Mouse (Mus musculus): Measurements from ENCODE around the gene Dag1. TPM values are rescaled to one million over a fixed set of nuclear protein-coding genes. Genes with fewer than 3 reads are reported as not detected.

Gene Dag1
- polyA plus RNA-seq, 1 experiment from 2014 or later: 136 TPM

- no peak for ATAC-seq (ENCODE audit: extremely low read depth, insufficient number of reproducible peaks, low FRiP score, low TSS enrichment)
- Histone ChIP-seq H3K4me2 (no peak overlapping the region), H3K36me3 (no peaks in the 10 kb centered on the region), H3K27me3 (replicated peaks) (peaks cover 2% of the 10 kb centered on the region; the same call in 1 of the 2 replicates), H3K9ac (no peak overlapping the region), H3K27ac (replicated peaks) (no peak overlapping the region), H3K9me3 (no peaks in the 10 kb centered on the region), H3K4me1 (no peaks in the 10 kb centered on the region; the same call in 1 of the 2 replicates), H3K4me3 (no peak overlapping the region)
- WGBS: 50% methylated on average over 5 of the region's 5 CpGs
Observed at GRCm38 (mm10) chr9:108178391-108178790, 85.4 kb downstream of the Dag1 start.

- no peak overlapping the region for H3K9ac ChIP-seq
- H3K4me3 ChIP-seq: no peak overlapping the region
- no peaks in the 10 kb centered on the region; the same call in 1 of the 2 replicates for H3K27me3 ChIP-seq (replicated peaks)
- 66% methylated on average over 19 of the region's 19 CpGs for WGBS
- no peak for ATAC-seq (ENCODE audit: extremely low read depth, insufficient number of reproducible peaks, low FRiP score, low TSS enrichment)
- no peak overlapping the region for H3K4me2 ChIP-seq
- H3K36me3 ChIP-seq: no peaks in the 10 kb centered on the region
- no peak overlapping the region for H3K27ac ChIP-seq (replicated peaks)
- no peaks in the 10 kb centered on the region for H3K4me1 ChIP-seq
- no peaks in the 10 kb centered on the region for H3K9me3 ChIP-seq
Observed at GRCm38 (mm10) chr9:108175116-108175838, 88.5 kb downstream of the Dag1 start.

- no peaks in the 10 kb centered on the region for H3K4me1 ChIP-seq
- no peak for ATAC-seq (ENCODE audit: extremely low read depth, insufficient number of reproducible peaks, low FRiP score, low TSS enrichment)
- 71% methylated on average over 5 of the region's 5 CpGs for WGBS
- H3K27ac ChIP-seq (replicated peaks): no peak overlapping the region
- H3K9ac ChIP-seq: no peak overlapping the region
- no peak overlapping the region for H3K4me2 ChIP-seq
- H3K27me3 ChIP-seq (replicated peaks): no peaks in the 10 kb centered on the region
- no peaks in the 10 kb centered on the region for H3K9me3 ChIP-seq
- H3K36me3 ChIP-seq: no peaks in the 10 kb centered on the region
- H3K4me3 ChIP-seq: no peak overlapping the region
Observed at GRCm38 (mm10) chr9:108172777-108173350, 90.9 kb downstream of the Dag1 start.

GRCm38 (mm10) chr9:108169751-108170150 lies 94.0 kb downstream of the Dag1 start:
- Histone ChIP-seq H3K4me2 (no peak overlapping the region), H3K9me3 (no peaks in the 10 kb centered on the region), H3K27me3 (replicated peaks) (no peaks in the 10 kb centered on the region), H3K9ac (no peak overlapping the region), H3K4me1 (no peaks in the 10 kb centered on the region), H3K4me3 (no peak overlapping the region), H3K27ac (replicated peaks) (no peak overlapping the region), H3K36me3 (no peaks in the 10 kb centered on the region)
- WGBS: 77% methylated on average over 10 of the region's 10 CpGs
- no peak for ATAC-seq (ENCODE audit: extremely low read depth, insufficient number of reproducible peaks, low FRiP score, low TSS enrichment)

GRCm38 (mm10) chr9:108165143-108165542 lies 98.6 kb downstream of the Dag1 start:
- no peaks in the 10 kb centered on the region for H3K4me1 ChIP-seq
- no peaks in the 10 kb centered on the region for H3K9me3 ChIP-seq
- no peak for ATAC-seq (ENCODE audit: extremely low read depth, insufficient number of reproducible peaks, low FRiP score, low TSS enrichment)
- H3K9ac ChIP-seq: no peak overlapping the region
- H3K4me3 ChIP-seq: no peak overlapping the region
- H3K4me2 ChIP-seq: no peak overlapping the region
- no peaks in the 10 kb centered on the region for H3K36me3 ChIP-seq
- peaks cover 4% of the 10 kb centered on the region; the same call in 1 of the 2 replicates for H3K27me3 ChIP-seq (replicated peaks)
- H3K27ac ChIP-seq (replicated peaks): no peak overlapping the region
- WGBS: 18% methylated on average over 8 of the region's 8 CpGs

- H3K4me2 ChIP-seq: no peak overlapping the region
- no peaks in the 10 kb centered on the region for H3K36me3 ChIP-seq
- no peak overlapping the region for H3K9ac ChIP-seq
- H3K27me3 ChIP-seq (replicated peaks): peaks cover 17% of the 10 kb centered on the region
- H3K27ac ChIP-seq (replicated peaks): no peak overlapping the region
- ATAC-seq (ENCODE audit: extremely low read depth, insufficient number of reproducible peaks, low FRiP score, low TSS enrichment): no peak
- H3K4me3 ChIP-seq: no peak overlapping the region
- no peaks in the 10 kb centered on the region for H3K4me1 ChIP-seq
- 80% methylated on average over 16 of the region's 16 CpGs for WGBS
- H3K9me3 ChIP-seq: no peaks in the 10 kb centered on the region
Observed at GRCm38 (mm10) chr9:108163646-108164284, 100.0 kb downstream of the Dag1 start.

- 36% methylated on average over 7 of the region's 7 CpGs for WGBS
- Histone ChIP-seq H3K4me1 (no peaks in the 10 kb centered on the region), H3K9me3 (no peaks in the 10 kb centered on the region), H3K36me3 (no peaks in the 10 kb centered on the region), H3K4me2 (no peak overlapping the region), H3K27me3 (replicated peaks) (peaks cover 17% of the 10 kb centered on the region), H3K4me3 (no peak overlapping the region), H3K27ac (replicated peaks) (no peak overlapping the region), H3K9ac (no peak overlapping the region)
- ATAC-seq (ENCODE audit: extremely low read depth, insufficient number of reproducible peaks, low FRiP score, low TSS enrichment): no peak
Observed at GRCm38 (mm10) chr9:108157891-108158290, 105.9 kb downstream of the Dag1 start.

- 77% methylated on average over 6 of the region's 6 CpGs for WGBS
- H3K4me1 ChIP-seq: no peaks in the 10 kb centered on the region
- no peaks in the 10 kb centered on the region for H3K9me3 ChIP-seq
- H3K27me3 ChIP-seq (replicated peaks): peaks cover 17% of the 10 kb centered on the region
- H3K9ac ChIP-seq: no peak overlapping the region
- no peaks in the 10 kb centered on the region for H3K36me3 ChIP-seq
- H3K4me2 ChIP-seq: no peak overlapping the region
- no peak overlapping the region for H3K4me3 ChIP-seq
- H3K27ac ChIP-seq (replicated peaks): no peak overlapping the region
- no peak for ATAC-seq (ENCODE audit: extremely low read depth, insufficient number of reproducible peaks, low FRiP score, low TSS enrichment)
Observed at GRCm38 (mm10) chr9:108157451-108157850, 106.3 kb downstream of the Dag1 start.

- H3K9me3 ChIP-seq: no peaks in the 10 kb centered on the region
- no peak for ATAC-seq (ENCODE audit: extremely low read depth, insufficient number of reproducible peaks, low FRiP score, low TSS enrichment)
Observed at GRCm38 (mm10) chr9:108156786-108157185, 107.0 kb downstream of the Dag1 start.

GRCm38 (mm10) chr9:108154814-108155213 lies 108.9 kb downstream of the Dag1 start:
- Histone ChIP-seq H3K4me2 (no peak overlapping the region), H3K36me3 (no peaks in the 10 kb centered on the region), H3K9ac (no peak overlapping the region), H3K9me3 (no peaks in the 10 kb centered on the region), H3K4me1 (no peaks in the 10 kb centered on the region), H3K4me3 (no peak overlapping the region), H3K27me3 (replicated peaks) (peaks cover 10% of the 10 kb centered on the region), H3K27ac (replicated peaks) (no peak overlapping the region)
- no peak for ATAC-seq (ENCODE audit: extremely low read depth, insufficient number of reproducible peaks, low FRiP score, low TSS enrichment)
- WGBS: 82% methylated on average over 12 of the region's 12 CpGs

More at GRCm38 (mm10) chr9:108156786-108157185, 107.0 kb downstream of the Dag1 start:
- H3K4me2 ChIP-seq: no peak overlapping the region
- H3K4me1 ChIP-seq: no peaks in the 10 kb centered on the region
- no peak overlapping the region for H3K27ac ChIP-seq (replicated peaks)
- H3K9ac ChIP-seq: no peak overlapping the region
- H3K36me3 ChIP-seq: no peaks in the 10 kb centered on the region
- no peak overlapping the region for H3K4me3 ChIP-seq
- 82% methylated on average over 5 of the region's 5 CpGs for WGBS
- H3K27me3 ChIP-seq (replicated peaks): peaks cover 17% of the 10 kb centered on the region

Measured in heart, embryonic 13.5 days (tissue).